Mouse (Mus musculus): ENCODE measurements around the gene Ccdc71.

GRCm38 (mm10) chr9:108488403-108488802, 28.1 kb downstream of the Ccdc71 start:
- no peak for TF ChIP-seq CTCF (IDR thresholded peaks at IDR 0.05; ENCODE audit: extremely low read depth, insufficient read length, insufficient replicate concordance, low read depth, low read length)
- TF ChIP-seq POLR2A (IDR thresholded peaks at IDR 0.05; ENCODE audit: low read depth, low read length): no peak

All from small intestine, adult 2 months (tissue).